Mouse (Mus musculus): Measurements from ENCODE around the gene Agap1.

Agap1 gene

GRCm38 (mm10) chr1:89457126-89458031 is 2.8 kb downstream of the Agap1 start:
- DNase-seq (ENCODE audit: low spot score), result no peak

- no peak for DNase-seq (ENCODE audit: low spot score)
These were observed 7.3 kb downstream of the Agap1 start for GRCm38 (mm10) chr1:89461881-89462280.

- no peak for DNase-seq (ENCODE audit: low spot score)
These were observed 8.5 kb downstream of the Agap1 start for GRCm38 (mm10) chr1:89463138-89463537.

GRCm38 (mm10) chr1:89465417-89466002 is 10.9 kb downstream of the Agap1 start:
- no peak for DNase-seq (ENCODE audit: low spot score)

GRCm38 (mm10) chr1:89467321-89468069 is 12.9 kb downstream of the Agap1 start:
- DNase-seq (ENCODE audit: low spot score), result no peak

GRCm38 (mm10) chr1:89468141-89468540 is 13.5 kb downstream of the Agap1 start:
- DNase-seq (ENCODE audit: low spot score), result no peak

- no peak for DNase-seq (ENCODE audit: low spot score)
These were observed 16.8 kb downstream of the Agap1 start for GRCm38 (mm10) chr1:89471430-89471829.

GRCm38 (mm10) chr1:89471891-89472290 is 17.3 kb downstream of the Agap1 start:
- DNase-seq (ENCODE audit: low spot score), result no peak

- DNase-seq (ENCODE audit: low spot score), result no peak
These were observed 19.3 kb downstream of the Agap1 start for GRCm38 (mm10) chr1:89473946-89474345.

- no peak for DNase-seq (ENCODE audit: low spot score)
These were observed 20.2 kb downstream of the Agap1 start for GRCm38 (mm10) chr1:89474853-89475252.

GRCm38 (mm10) chr1:89477033-89477432 is 22.4 kb downstream of the Agap1 start:
- no peak for DNase-seq (ENCODE audit: low spot score)

- DNase-seq (ENCODE audit: low spot score), result no peak
These were observed 24.2 kb downstream of the Agap1 start for GRCm38 (mm10) chr1:89478571-89479460.

- DNase-seq (ENCODE audit: low spot score), result no peak
These were observed 26.5 kb downstream of the Agap1 start for GRCm38 (mm10) chr1:89481154-89481553.

- DNase-seq (ENCODE audit: low spot score), result no peak
These were observed 28.2 kb downstream of the Agap1 start for GRCm38 (mm10) chr1:89482812-89483211.

- no peak for DNase-seq (ENCODE audit: low spot score)
These were observed 32.3 kb downstream of the Agap1 start for GRCm38 (mm10) chr1:89486891-89487290.

- no peak for DNase-seq (ENCODE audit: low spot score)
These were observed 34.7 kb downstream of the Agap1 start for GRCm38 (mm10) chr1:89489111-89489971.

- no peak for DNase-seq (ENCODE audit: low spot score)
These were observed 38.6 kb downstream of the Agap1 start for GRCm38 (mm10) chr1:89493177-89493576.

GRCm38 (mm10) chr1:89494816-89495215 is 40.2 kb downstream of the Agap1 start:
- no peak for DNase-seq (ENCODE audit: low spot score)

GRCm38 (mm10) chr1:89496204-89496603 is 41.6 kb downstream of the Agap1 start:
- DNase-seq (ENCODE audit: low spot score), result no peak

- no peak for DNase-seq (ENCODE audit: low spot score)
These were observed 46.3 kb downstream of the Agap1 start for GRCm38 (mm10) chr1:89500925-89501324.

GRCm38 (mm10) chr1:89501346-89501745 is 46.7 kb downstream of the Agap1 start:
- no peak for DNase-seq (ENCODE audit: low spot score)
